Comparison of ENCODE assay signal across 25 mouse cellular contexts in the genomic region with DNA sequence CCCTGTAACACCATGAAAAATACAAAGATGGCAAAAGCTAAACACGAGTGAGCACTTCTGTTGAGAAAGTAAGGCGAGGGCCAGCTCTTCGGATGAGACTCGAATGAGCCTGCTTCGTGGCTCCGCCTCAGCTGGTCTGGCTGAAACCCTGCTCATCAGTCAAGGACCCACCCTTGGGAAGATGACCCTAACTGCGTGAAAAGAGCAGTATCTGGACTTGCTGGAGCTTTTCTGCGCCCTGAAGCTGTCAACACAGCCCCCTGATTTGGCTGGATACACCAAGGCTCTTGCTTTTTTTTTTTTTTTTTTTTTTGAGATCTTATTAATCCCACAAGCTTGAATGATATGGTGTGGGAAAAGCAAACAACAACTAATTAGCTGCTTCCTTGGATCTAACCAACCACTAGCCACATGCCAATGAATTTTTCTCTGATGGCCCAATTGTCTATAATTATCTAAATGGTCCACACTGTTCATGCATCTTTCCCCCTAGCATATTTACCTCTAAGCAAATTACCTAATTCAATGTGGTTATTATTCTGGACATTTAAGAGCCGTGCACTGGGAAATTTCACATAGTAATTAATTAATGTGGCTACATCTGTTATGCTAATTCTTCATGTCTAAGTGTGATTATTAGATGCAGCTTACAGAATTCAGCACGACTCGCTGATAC. TPM values are rescaled to one million over a fixed set of nuclear protein-coding genes. Genes with fewer than 3 reads are reported as not detected.
A peak's percentile ranks its signal among the peaks of the same experiment; 100 is the strongest.
DNase-seq lines count a peak whose midpoint lies in the region; ATAC-seq and TF ChIP-seq lines count a peak whose summit lies in the region.
"Had no signal": no experiment of that assay in that cellular context is flagged by ENCODE, and none has a peak within 500 bp of the region (broad histone marks: within the 10 kb centered on the region; RNA-seq: fewer than 3 reads in every experiment).

No protein-coding gene starts in this region.

- H3K4me3 ChIP-seq in midbrain, embryonic 13.5 days (replicated peaks), result no peak overlapping the region
- H3K4me3 ChIP-seq in midbrain, embryonic 10.5 days, result no peak overlapping the region
- H3K4me3 ChIP-seq in forebrain, embryonic 15.5 days, result no peak overlapping the region
- no peak overlapping the region for H3K4me3 ChIP-seq in neural tube, embryonic 14.5 days (ENCODE audit: low read depth, low read length)
- H3K4me3 ChIP-seq: embryonic facial prominence, embryonic 12.5 days; gastrocnemius, adult 2 months; heart, embryonic 10.5 days; limb, embryonic 12.5 days; liver, embryonic 12.5 days had no signal

- ATAC-seq in midbrain, embryonic 13.5 days, result peak; percentile 79
- ATAC-seq in forebrain, embryonic 15.5 days (replicated peaks), result peak; percentile 84
- ATAC-seq in neural tube, embryonic 14.5 days (ENCODE audit: low read depth), result peak; percentile 73; the same call in 1 of the 2 replicates
- no peak for ATAC-seq in frontal cortex, adult (ENCODE audit: low TSS enrichment)
- ATAC-seq: activated CD4-positive, CD25-positive, alpha-beta regulatory T cell, adult 4 months; intestine, embryonic 16.5 days; liver, embryonic 12.5 days had no signal

- no peak for DNase-seq in midbrain, embryonic 10.5 days (ENCODE audit: low spot score)
- DNase-seq in brain, embryonic 14.5 days (ENCODE audit: low read depth), result peak; percentile 88
- no peak for DNase-seq in adrenal gland, postnatal 25 days
- DNase-seq: adrenal gland, adult 8-10 months; cerebellum, adult 2 months; cerebellum, postnatal 25 days; gastrocnemius, adult 2 months; heart, postnatal 4 days; kidney, adult 9 months; kidney, postnatal 14 days; lung, adult 18-20 months; lung, postnatal 14 days; right cerebral cortex, adult 18-20 months; right cerebral cortex, postnatal 4 days; thymus, postnatal 14 days had no signal

- 67% methylated on average over 11 of the region's 11 CpGs for WGBS in midbrain, embryonic 13.5 days
- 83% methylated on average over 11 of the region's 11 CpGs for WGBS in midbrain, embryonic 10.5 days
- 45% methylated on average over 11 of the region's 11 CpGs for WGBS in forebrain, embryonic 15.5 days
- 57% methylated on average over 11 of the region's 11 CpGs for WGBS in neural tube, embryonic 14.5 days

- no peak overlapping the region for H3K9ac ChIP-seq in midbrain, embryonic 13.5 days (replicated peaks)
- no peak overlapping the region for H3K9ac ChIP-seq in forebrain, embryonic 15.5 days (replicated peaks)
- H3K9ac ChIP-seq in neural tube, embryonic 14.5 days (replicated peaks; ENCODE audit: low read depth, low read length), result no peak overlapping the region
- H3K9ac ChIP-seq: embryonic facial prominence, embryonic 12.5 days; limb, embryonic 12.5 days; liver, embryonic 12.5 days had no signal

- no peak overlapping the region for H3K27ac ChIP-seq in midbrain, embryonic 13.5 days
- no peak overlapping the region for H3K27ac ChIP-seq in midbrain, embryonic 10.5 days (replicated peaks)
- peak overlapping the region; percentile 33; the same call in 1 of the 2 replicates for H3K27ac ChIP-seq in forebrain, embryonic 15.5 days (replicated peaks)
- H3K27ac ChIP-seq in neural tube, embryonic 14.5 days (ENCODE audit: low read depth, low read length), result no peak overlapping the region
- H3K27ac ChIP-seq: embryonic facial prominence, embryonic 12.5 days; gastrocnemius, adult 2 months; heart, embryonic 10.5 days; limb, embryonic 12.5 days; liver, embryonic 12.5 days had no signal

- no peaks in the 10 kb centered on the region for H3K36me3 ChIP-seq in midbrain, embryonic 13.5 days
- H3K36me3 ChIP-seq in midbrain, embryonic 10.5 days, result no peaks in the 10 kb centered on the region
- no peaks in the 10 kb centered on the region for H3K36me3 ChIP-seq in forebrain, embryonic 15.5 days
- no peaks in the 10 kb centered on the region for H3K36me3 ChIP-seq in neural tube, embryonic 14.5 days (ENCODE audit: control insufficient read depth, insufficient read depth, low read length)
- H3K36me3 ChIP-seq: embryonic facial prominence, embryonic 12.5 days; heart, embryonic 10.5 days; limb, embryonic 12.5 days; liver, embryonic 12.5 days had no signal

- no peak for TF ChIP-seq POLR2A in brain, embryonic 14.5 days (IDR thresholded peaks at IDR 0.05; ENCODE audit: borderline replicate concordance, extremely low read depth, insufficient read depth, insufficient read length, poor library complexity, severe bottlenecking)

- no peaks in the 10 kb centered on the region for H3K4me1 ChIP-seq in midbrain, embryonic 13.5 days (replicated peaks)
- H3K4me1 ChIP-seq in midbrain, embryonic 10.5 days, result no peaks in the 10 kb centered on the region
- H3K4me1 ChIP-seq in forebrain, embryonic 15.5 days, result peaks cover 18% of the 10 kb centered on the region
- no peaks in the 10 kb centered on the region for H3K4me1 ChIP-seq in neural tube, embryonic 14.5 days (ENCODE audit: control insufficient read depth, insufficient read depth, low read length)
- H3K4me1 ChIP-seq: embryonic facial prominence, embryonic 12.5 days; heart, embryonic 10.5 days; limb, embryonic 12.5 days; liver, embryonic 12.5 days had no signal

- no peak for TF ChIP-seq CTCF in brain, embryonic 14.5 days (IDR thresholded peaks at IDR 0.05; ENCODE audit: borderline replicate concordance, extremely low read depth, insufficient read depth, insufficient read length)

- no peaks in the 10 kb centered on the region for H3K27me3 ChIP-seq in midbrain, embryonic 13.5 days
- no peaks in the 10 kb centered on the region for H3K27me3 ChIP-seq in midbrain, embryonic 10.5 days (ENCODE audit: low read depth, poor library complexity, severe bottlenecking)
- H3K27me3 ChIP-seq in forebrain, embryonic 15.5 days, result no peaks in the 10 kb centered on the region
- no peaks in the 10 kb centered on the region for H3K27me3 ChIP-seq in neural tube, embryonic 14.5 days (ENCODE audit: control insufficient read depth, insufficient read depth, low read length)
- H3K27me3 ChIP-seq: embryonic facial prominence, embryonic 12.5 days; limb, embryonic 12.5 days; liver, embryonic 12.5 days had no signal

- H3K4me2 ChIP-seq in midbrain, embryonic 13.5 days (replicated peaks), result no peak overlapping the region
- no peak overlapping the region for H3K4me2 ChIP-seq in forebrain, embryonic 15.5 days (replicated peaks)
- H3K4me2 ChIP-seq in neural tube, embryonic 14.5 days (ENCODE audit: low read depth, low read length), result no peak overlapping the region
- H3K4me2 ChIP-seq: embryonic facial prominence, embryonic 12.5 days; limb, embryonic 12.5 days; liver, embryonic 12.5 days had no signal

- no peaks in the 10 kb centered on the region for H3K9me3 ChIP-seq in midbrain, embryonic 13.5 days
- H3K9me3 ChIP-seq in midbrain, embryonic 10.5 days (replicated peaks), result no peaks in the 10 kb centered on the region
- no peaks in the 10 kb centered on the region for H3K9me3 ChIP-seq in forebrain, embryonic 15.5 days
- no peaks in the 10 kb centered on the region for H3K9me3 ChIP-seq in neural tube, embryonic 14.5 days (ENCODE audit: control insufficient read depth, low read length)
- H3K9me3 ChIP-seq: embryonic facial prominence, embryonic 12.5 days; heart, embryonic 10.5 days; limb, embryonic 12.5 days; liver, embryonic 12.5 days had no signal

RNA-seq across cellular contexts. Expression of a gene that starts 11.5 kb away (rescaled TPM):
- polyA plus RNA-seq in midbrain, embryonic 13.5 days (2015; fragmentation: Nextera tagmentation; extraction: Ambion mirVana), result 10.5 and 10.7 TPM in 2 replicates
- 11.6 and 12.5 TPM in 2 replicates for polyA plus RNA-seq in midbrain, embryonic 10.5 days (2016; fragmentation: Nextera tagmentation; extraction: Ambion mirVana)
- polyA plus RNA-seq in brain, embryonic 14.5 days (2012; rRNA removed), result 8.4 TPM in 2 replicates
- 9.6 and 10.0 TPM in 2 replicates for polyA plus RNA-seq in forebrain, embryonic 15.5 days (2015; fragmentation: Nextera tagmentation; extraction: Ambion mirVana)
- 10.8 and 11.8 TPM in 2 replicates for polyA plus RNA-seq in neural tube, embryonic 14.5 days (2014; fragmentation: Nextera tagmentation; extraction: Ambion mirVana)
- total RNA-seq in adrenal gland, postnatal 25 days (2021), result 7.1 and 8.7 TPM in 2 replicates
